Mouse (Mus musculus) brain, adult 2 months (tissue): ENCODE data around the gene Hpca.

Source experiments
- DNase-seq: peaks from one replicate; pipeline ENCODE4 v3.0.0; 2011; ENCODE audit warnings: low read depth, low spot score

The Hpca gene

GRCm38 (mm10) chr4:129108624-129109023 lies 13.2 kb downstream of the Hpca start:
- DNase-seq: no peak

- no peak for DNase-seq
Measured at GRCm38 (mm10) chr4:129107348-129107899, 14.4 kb downstream of the Hpca start.

- no peak for DNase-seq
Measured at GRCm38 (mm10) chr4:129106073-129106472, 15.8 kb downstream of the Hpca start.

GRCm38 (mm10) chr4:129105356-129105755 lies 16.5 kb downstream of the Hpca start, which contains the start of gene Tmem54:
Gene Tmem54, plus strand, starts transcription at chr4:129105548.
- no peak for DNase-seq

- DNase-seq: no peak
Measured at GRCm38 (mm10) chr4:129102133-129102829, 19.6 kb downstream of the Hpca start.

- DNase-seq: no peak
Measured at GRCm38 (mm10) chr4:129097006-129097405, 24.8 kb downstream of the Hpca start.

- peak; percentile 56 for DNase-seq
Measured at GRCm38 (mm10) chr4:129095276-129095675, 26.6 kb downstream of the Hpca start.

- no peak for DNase-seq
Measured at GRCm38 (mm10) chr4:129087850-129088249, 34.0 kb downstream of the Hpca start.

GRCm38 (mm10) chr4:129086078-129086477 lies 35.8 kb downstream of the Hpca start:
- peak; percentile 86 for DNase-seq

- DNase-seq: no peak
Measured at GRCm38 (mm10) chr4:129084896-129085295, 36.9 kb downstream of the Hpca start.

- DNase-seq: peak; percentile 93
Measured at GRCm38 (mm10) chr4:129082379-129083115, 39.3 kb downstream of the Hpca start.

GRCm38 (mm10) chr4:129081939-129082338 lies 39.9 kb downstream of the Hpca start:
- DNase-seq: no peak

- DNase-seq: peak; percentile 84
Measured at GRCm38 (mm10) chr4:129081512-129081911, 40.3 kb downstream of the Hpca start.

- DNase-seq: peak; percentile 98
Measured at GRCm38 (mm10) chr4:129081041-129081440, 40.8 kb downstream of the Hpca start.

- DNase-seq: no peak
Measured at GRCm38 (mm10) chr4:129079126-129079525, 42.7 kb downstream of the Hpca start.

- no peak for DNase-seq
Measured at GRCm38 (mm10) chr4:129068848-129069247, 53.0 kb downstream of the Hpca start.

GRCm38 (mm10) chr4:129067638-129068415 lies 54.0 kb downstream of the Hpca start:
- peak; percentile 36 for DNase-seq

GRCm38 (mm10) chr4:129065688-129066236 lies 56.1 kb downstream of the Hpca start:
- DNase-seq: no peak

GRCm38 (mm10) chr4:129062281-129063075 lies 59.4 kb downstream of the Hpca start:
- peak; percentile 74 for DNase-seq
